Mouse (Mus musculus) layer of hippocampus, postnatal 36 days (tissue): ENCODE data around the gene Tor4a. TPM values are rescaled to one million over a fixed set of nuclear protein-coding genes. Genes with fewer than 3 reads are reported as not detected.

Experiments
- DNase-seq, 2 experiments: peaks; one replicate each; pipeline ENCODE4 v3.0.0; 2022
- total RNA-seq, 2 experiments: library from RNA; stranded (reverse); gene quantifications; 2 replicates each; pipeline ENCODE4 v1.2.3; 2021

Tor4a gene
- total RNA-seq: 1 to 10 TPM; 1.3 to 1.8 TPM

DNA sequence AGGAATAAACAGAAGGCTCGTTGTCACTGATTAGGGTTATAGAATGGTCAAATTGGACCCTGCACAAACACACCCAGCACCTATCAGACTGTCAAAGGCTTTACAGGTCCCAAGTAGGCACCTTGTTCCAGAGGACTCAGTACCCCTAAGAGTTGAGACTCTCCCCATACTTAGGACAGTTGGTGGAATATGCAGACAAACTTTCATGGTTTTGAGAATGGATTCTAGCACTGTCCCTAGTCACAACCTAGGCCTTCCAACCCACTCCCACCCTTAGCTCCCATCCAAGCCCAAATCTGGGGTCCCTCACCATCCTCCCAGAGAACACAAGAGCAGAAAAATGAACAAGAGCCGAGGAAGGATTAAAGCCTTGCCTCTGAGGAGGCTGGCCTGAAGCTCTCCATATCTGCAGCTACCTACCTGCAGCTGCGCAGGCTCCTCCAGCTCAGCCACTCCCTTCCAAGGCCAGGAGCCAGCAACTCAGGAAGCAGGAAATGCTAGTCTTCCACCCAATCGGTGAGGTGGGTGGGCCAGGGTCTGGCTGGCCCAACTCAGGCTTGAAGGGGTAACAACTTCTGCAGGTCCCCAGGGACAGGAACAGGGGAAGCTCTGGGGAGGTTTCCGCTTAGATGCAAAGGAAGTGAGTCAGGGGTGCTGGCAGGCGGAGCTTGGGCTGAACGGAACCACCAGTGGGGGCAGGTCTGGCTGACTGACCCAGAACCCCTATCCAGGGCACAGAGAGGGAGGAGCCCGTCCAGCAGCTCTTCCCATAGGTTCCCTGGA is at the start of gene Tor4a:
Tor4a (minus strand) TSS at position 715 of the 783 bp plus-strand sequence.
- DNase-seq: no peak

DNA sequence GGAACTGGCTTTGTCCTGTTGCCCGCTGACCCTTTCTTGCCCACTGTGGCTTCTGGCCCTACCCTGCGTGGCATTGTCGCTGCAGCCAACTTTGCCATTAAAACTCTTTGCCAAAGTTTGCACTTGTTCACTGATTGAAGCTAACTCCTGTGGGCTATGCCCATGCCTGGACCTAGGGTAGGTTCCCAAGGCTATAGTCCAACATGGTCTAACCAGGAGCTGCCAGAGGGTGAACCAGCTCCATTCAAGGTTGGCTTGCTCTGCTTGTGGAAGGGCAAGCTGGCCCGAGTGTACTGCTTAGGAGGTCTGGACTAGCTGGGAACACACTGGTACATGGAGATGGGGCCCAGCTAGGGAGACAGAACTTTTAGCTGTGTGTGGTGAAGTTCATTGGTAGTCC is 47.5 kb upstream of the Tor4a start:
- no peak for DNase-seq

- DNase-seq: no peak
Measured at GRCm38 (mm10) chr2:25243342-25243741, 46.7 kb upstream of the Tor4a start.

- DNase-seq: no peak
Measured at GRCm38 (mm10) chr2:25242101-25242506, 45.4 kb upstream of the Tor4a start, which contains the start of the genes Rnf208 and Cysrt1. Gene Rnf208, plus strand, starts transcription at chr2:25242255. Gene Cysrt1, minus strand, starts transcription at chr2:25242452.

DNA sequence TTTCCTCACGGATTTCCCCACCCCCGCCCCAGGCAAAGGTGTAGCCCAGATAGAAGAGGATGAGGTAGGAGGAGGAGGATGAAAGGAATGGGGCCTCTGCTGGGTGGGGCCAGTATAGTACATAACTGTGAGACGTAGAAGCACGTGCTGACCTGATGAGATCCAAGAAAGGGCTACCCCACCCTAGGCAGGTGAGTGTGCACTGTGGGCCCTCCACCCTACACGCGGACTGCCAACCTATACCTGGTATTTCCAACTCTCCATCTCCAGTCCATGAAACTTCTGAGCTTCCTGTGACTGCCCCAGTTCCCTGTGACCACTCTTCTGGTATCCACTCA is 44.7 kb upstream of the Tor4a start:
- no peak for DNase-seq

- DNase-seq: peak; percentile 53 to 66
Measured at GRCm38 (mm10) chr2:25240723-25241437, 44.2 kb upstream of the Tor4a start.

GRCm38 (mm10) chr2:25240310-25240709 is 43.6 kb upstream of the Tor4a start:
- no peak for DNase-seq

DNA sequence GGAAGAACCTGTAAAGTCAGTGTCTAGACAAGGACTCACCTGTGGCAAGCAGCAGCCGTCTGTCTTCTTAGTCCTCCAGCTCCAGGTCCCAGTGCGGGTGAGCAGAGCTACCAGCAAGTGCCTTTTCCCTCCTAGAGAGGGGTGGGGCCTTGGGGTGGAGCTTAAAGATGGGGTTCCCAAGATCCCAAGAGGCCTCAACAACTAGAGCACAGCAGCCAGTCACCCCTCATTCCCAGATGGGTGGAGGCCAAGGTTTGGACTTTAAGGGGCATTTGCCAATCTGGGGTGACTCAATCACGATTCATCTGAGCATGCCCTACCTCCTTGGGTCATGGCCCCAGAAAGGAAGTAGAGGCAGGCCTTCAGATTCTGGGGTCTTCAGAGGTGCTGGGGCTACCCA is 43.1 kb upstream of the Tor4a start:
- DNase-seq: no peak

- no peak for DNase-seq
Measured at GRCm38 (mm10) chr2:25238106-25238505, 41.4 kb upstream of the Tor4a start.

GRCm38 (mm10) chr2:25237522-25237921 is 40.8 kb upstream of the Tor4a start:
- no peak for DNase-seq

- no peak for DNase-seq
Measured at GRCm38 (mm10) chr2:25236614-25237013, 39.9 kb upstream of the Tor4a start, which contains the start of gene Rnf224. Gene Rnf224, minus strand, starts transcription at chr2:25236787.

- no peak for DNase-seq
Measured at GRCm38 (mm10) chr2:25234551-25235220, 38.0 kb upstream of the Tor4a start.

DNA sequence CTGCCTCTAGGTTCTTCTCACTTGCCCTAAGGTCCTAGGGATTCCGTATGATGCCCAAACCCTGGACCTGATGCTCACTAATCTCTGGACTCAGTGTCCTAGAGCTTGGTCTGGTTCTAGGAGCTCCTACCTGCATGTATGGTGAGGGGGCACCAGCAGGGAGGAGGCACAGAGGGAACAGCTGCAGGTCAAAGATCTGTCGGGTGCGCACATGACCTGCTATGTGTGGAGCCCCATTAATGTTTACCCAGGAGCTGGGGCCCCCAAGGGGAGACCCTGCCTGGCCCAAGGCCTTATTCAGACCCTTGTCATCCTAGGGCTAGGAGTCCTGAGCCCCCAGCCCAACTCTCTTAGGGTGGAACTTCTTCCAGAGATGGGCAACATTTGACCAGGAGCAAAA is 37.4 kb upstream of the Tor4a start, which contains the start of gene Slc34a3:
Slc34a3 (minus strand) TSS at position 315 of the 400 bp plus-strand sequence.
- no peak for DNase-seq

DNA sequence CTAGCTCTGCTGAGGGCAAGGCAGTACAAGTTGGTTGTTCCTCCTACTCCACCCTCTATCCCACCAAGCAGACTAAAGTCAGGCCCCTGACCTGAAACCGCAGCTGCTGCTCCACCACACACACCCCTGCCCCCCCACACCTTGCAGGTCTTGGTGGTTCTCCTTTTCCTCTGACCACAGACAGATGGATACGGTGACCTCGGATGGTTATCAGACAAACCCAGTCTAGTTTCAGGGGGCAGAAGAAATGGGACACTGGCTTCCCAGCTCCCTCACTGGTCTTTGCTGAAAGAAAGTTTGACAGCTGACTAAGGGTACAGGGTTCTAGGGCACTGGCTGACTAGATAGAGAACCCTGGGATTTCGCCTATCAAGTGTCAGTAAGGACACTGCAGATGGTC is 36.7 kb upstream of the Tor4a start:
- DNase-seq: no peak

- DNase-seq: no peak
Measured at GRCm38 (mm10) chr2:25231038-25231437, 34.4 kb upstream of the Tor4a start.

- DNase-seq: no peak
Measured at GRCm38 (mm10) chr2:25230581-25230980, 33.9 kb upstream of the Tor4a start.

GRCm38 (mm10) chr2:25229582-25229981 is 32.9 kb upstream of the Tor4a start:
- no peak for DNase-seq

- DNase-seq: no peak
Measured at GRCm38 (mm10) chr2:25228995-25229530, 32.4 kb upstream of the Tor4a start.

DNA sequence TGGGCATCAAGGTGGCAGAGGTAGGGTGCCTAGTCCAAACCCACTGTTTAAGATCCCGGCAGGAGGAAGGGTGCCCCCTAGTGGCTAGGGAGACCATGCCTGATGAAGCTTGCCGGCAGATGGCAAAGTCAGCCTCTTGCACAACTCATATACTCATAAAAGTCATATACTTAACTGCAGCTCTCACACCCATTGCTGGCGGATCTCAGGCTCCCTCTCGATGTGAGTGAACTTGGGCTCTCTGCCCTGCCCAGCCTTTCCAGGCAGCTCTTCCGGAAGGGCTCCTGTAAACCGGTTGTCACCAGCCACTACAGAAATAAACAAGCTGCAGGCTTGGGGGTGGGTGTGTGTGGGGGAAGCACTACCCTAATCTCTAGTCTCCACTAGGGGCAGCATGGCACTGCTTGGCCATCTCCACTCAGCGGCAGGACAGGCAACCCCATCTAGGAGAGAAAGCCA is 31.8 kb upstream of the Tor4a start:
- peak; percentile 84 to 85 for DNase-seq

GRCm38 (mm10) chr2:25227406-25227805 is 30.7 kb upstream of the Tor4a start:
- DNase-seq: no peak

GRCm38 (mm10) chr2:25226864-25227263 is 30.2 kb upstream of the Tor4a start:
- peak; percentile 55 to 68 for DNase-seq

GRCm38 (mm10) chr2:25225811-25226379 is 29.2 kb upstream of the Tor4a start:
- DNase-seq: no peak
